Mouse (Mus musculus) C2C12 (cell line): ENCODE measurements around the gene Fgf10.

ENCODE experiments used
- CEBPB ChIP-seq: IDR thresholded peaks from one replicate; pipeline ENCODE4 v1.6.1; 2011; ENCODE audit warnings: low read depth, mild to moderate bottlenecking, control low read depth, moderate library complexity
- CTCF ChIP-seq: IDR thresholded peaks from one replicate; pipeline ENCODE4 v1.5.1; 2011; ENCODE audit not compliant: control insufficient read depth, insufficient read depth, insufficient read length

GRCm38 (mm10) chr13:118693049-118693448 is 23.5 kb downstream of the Fgf10 start:
- TF ChIP-seq CTCF (no peak), CEBPB (no peak)
